Mouse (Mus musculus) c-Kit-positive CD71-positive TER-119-positive erythroid progenitor cells, embryonic 14.5 days (primary cell): ENCODE data around the gene Thap8.

Source experiments
- DNase-seq: peaks from one replicate; pipeline ENCODE4 v3.0.0-alpha.2; 2013; ENCODE audit warnings: low spot score

Thap8 gene

GRCm38 (mm10) chr7:30286701-30287410, 7.0 kb downstream of the Thap8 start:
- no peak for DNase-seq

- no peak for DNase-seq
These were observed 8.2 kb downstream of the Thap8 start for GRCm38 (mm10) chr7:30288046-30288445.

GRCm38 (mm10) chr7:30289071-30289713, 9.3 kb downstream of the Thap8 start:
- DNase-seq: no peak

- DNase-seq: no peak
These were observed 10.0 kb downstream of the Thap8 start for GRCm38 (mm10) chr7:30289714-30290399.

DNA sequence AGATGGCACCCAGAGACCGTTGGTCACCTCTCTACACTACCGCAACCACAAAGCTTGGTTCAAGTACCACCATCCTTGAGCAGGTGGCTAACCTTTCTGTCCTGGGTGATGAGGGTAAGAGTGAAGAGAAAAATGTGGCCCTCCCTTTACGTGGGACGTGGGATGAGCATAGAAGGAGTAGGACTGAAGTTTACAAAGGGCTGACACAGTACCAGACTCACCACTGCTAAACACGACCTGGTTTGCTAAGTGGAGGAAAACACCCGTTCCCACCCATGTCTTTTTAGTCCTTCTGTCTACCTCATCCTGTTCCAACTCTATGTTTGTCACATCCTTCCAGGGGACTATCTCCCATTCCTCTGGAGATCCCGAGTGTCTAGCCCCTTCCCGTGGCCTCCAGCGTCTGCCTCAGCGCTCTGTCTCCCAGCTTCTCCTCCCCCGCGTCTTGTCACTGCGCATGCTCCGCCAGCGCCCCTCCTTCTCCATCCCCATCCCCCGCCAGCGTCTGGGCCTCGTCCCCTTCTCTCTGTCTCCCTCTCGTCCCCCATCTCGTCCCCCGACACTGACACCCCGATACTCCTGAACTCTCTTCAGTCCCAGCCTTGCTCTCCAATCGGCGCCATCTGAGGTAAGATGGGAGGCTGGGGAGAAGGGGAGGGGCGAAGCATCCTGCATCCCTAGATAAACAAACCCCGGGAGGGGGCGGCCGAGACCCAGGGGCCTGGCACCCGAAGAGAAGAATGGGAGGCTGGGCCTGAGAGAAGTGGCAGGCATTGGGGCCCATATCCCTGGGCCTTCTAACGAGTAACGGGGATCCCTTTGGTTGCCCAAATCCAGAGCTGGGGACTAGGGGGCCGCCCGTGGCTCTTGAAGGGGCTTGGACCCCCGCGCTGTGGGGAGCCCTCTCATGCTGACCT, 11.6 kb downstream of the Thap8 start, which contains the start of gene Clip3:
Gene Clip3 (plus strand): TSS at position 514 of the 917 bp plus-strand sequence.
- DNase-seq: no peak

GRCm38 (mm10) chr7:30293795-30294194, 13.9 kb downstream of the Thap8 start:
- DNase-seq: no peak

DNA sequence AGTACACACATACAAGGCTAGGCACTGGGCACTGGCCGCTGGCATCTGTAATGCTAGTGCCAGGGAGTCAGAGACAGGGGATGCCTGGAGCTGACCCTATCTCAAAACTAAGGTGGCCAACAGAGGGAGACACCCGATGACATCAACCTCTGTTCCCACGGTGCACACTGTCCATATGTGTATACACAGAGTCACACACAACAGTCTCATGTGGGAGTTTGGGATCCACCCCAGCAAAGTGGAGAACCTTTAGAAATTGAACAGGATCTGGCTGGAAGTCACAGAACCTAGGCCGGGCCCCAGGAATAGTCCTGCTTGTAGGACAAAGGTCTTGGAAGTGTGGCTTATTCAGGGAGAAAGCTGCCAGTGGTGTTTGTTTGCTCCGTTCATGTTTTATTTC, 14.4 kb downstream of the Thap8 start:
- DNase-seq: no peak

- no peak for DNase-seq
These were observed 15.2 kb downstream of the Thap8 start for GRCm38 (mm10) chr7:30295103-30295502.

DNA sequence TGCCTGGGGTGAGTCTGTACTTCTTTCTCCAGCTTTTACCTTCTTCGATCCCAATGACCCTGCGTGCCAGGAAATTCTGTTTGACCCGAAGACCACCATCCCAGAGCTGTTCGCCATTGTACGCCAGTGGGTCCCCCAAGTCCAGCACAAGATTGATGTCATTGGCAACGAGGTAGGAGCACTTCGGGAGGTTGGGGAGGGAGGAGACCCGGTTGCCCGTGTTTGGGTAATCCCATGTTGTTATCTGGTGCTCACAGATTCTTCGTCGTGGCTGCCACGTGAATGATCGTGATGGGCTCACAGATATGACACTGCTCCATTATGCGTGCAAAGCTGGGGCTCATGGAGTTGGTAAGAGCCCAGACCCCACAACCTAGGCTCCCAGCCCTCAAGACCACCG, 16.9 kb downstream of the Thap8 start:
- DNase-seq: no peak

GRCm38 (mm10) chr7:30297266-30297665, 17.4 kb downstream of the Thap8 start:
- DNase-seq: no peak

- peak; percentile 47 for DNase-seq
These were observed 21.0 kb downstream of the Thap8 start for GRCm38 (mm10) chr7:30300914-30301313.

GRCm38 (mm10) chr7:30306083-30306779, 26.3 kb downstream of the Thap8 start:
- DNase-seq: no peak

DNA sequence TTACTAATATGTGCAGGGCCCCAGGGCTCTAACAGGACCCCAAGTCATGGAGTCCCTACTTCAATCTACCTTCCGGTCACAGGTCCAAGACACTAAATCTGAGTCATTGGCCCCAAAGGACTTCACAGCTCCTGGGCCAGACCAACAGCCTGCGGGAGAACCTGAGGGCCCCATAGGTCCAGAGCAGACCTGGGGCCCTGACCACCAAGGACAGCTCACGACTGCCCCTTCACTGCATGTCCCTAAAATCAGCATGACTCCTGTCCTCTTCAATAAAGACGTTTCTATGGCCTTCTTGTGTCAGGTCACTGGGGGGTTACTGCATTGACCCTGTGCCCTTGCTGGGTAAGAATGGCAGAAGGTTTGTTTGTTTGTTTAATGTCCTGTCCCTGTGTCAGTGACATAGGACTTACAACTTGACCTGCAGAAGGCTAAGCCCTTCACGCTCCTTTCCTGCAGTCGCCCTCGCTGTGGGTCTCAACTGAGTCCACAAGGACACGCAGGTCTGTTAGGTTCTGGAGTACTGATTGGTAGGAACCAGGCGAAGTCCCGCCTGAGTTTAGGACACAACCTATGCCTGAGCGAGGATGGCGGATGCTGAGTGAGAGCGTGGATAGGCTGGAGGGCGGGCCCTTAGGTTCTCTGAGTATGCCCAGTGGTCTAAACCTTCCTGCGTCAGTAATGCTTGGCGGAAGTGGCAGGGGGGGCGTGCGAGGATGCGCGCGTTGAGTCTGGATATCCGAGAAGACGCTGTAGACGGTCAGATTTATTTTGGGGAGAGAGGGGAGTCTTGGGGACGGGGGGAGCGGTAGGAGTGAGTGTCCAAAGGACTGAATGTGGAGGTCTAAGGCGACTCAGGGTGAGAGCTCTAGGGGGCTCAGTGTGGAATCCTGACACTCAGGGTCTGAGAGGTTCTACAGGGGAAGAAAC, 28.4 kb downstream of the Thap8 start, which contains the start of gene Alkbh6:
Gene Alkbh6 (plus strand): TSS at position 642 of the 930 bp plus-strand sequence.
- DNase-seq: peak; percentile 85

DNA sequence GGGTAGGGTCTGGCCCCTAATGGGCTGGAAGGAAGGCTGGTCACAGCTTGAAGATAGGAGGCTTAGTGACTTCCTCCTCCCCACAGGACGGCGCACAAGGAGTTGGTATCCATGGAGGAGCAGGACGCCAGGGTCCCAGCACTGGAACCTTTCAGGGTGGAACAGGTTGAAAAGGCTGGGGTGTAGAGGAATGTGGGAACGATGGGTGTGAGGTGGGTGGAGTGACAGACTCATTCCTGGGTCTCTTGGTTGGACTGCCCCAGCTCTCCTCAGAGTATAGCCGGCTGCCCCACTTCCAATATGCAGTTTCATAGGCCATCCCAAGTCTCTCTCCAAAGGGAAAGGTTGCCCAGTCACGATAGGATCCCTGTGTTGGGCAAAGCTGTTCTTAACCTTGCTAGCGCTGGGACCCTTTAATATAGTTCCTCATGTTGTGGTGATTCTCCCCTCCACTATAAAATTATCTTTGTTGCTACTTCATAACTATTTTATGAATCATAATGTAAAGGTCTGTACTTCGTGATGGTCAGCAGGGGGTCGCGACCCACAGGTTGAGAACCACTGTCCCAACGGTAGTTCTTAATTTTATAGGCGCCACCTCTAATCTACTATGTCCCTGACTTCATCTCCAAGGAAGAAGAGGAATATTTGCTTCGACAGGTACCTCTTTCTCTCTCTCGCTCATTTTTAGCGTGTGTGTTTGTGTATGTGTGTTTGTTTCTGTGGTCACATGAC, 29.7 kb downstream of the Thap8 start:
- no peak for DNase-seq

DNA sequence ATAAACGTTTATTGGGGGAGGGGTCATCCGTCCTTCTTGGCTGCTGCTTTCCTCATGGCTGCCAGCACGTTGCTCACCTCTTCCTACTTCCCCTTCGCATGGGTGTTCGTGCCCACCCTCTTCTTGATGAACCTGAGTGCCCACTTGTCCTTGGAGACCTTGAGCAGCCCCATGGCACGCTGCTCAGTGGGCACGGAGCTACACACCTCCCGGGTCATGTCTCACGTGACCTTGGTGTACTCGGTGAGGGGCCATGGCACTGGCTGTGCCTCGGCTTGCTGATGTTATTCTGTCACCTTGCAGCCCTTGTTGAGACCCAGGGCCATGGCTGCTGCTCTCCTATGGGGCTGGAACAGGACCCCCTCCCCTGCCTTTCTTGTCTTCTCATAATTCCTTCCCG, 30.2 kb downstream of the Thap8 start:
- no peak for DNase-seq

GRCm38 (mm10) chr7:30313666-30314320, 33.9 kb downstream of the Thap8 start:
- no peak for DNase-seq

GRCm38 (mm10) chr7:30314721-30315155, 34.8 kb downstream of the Thap8 start, which contains the start of gene Syne4:
Gene Syne4, plus strand, starts transcription at chr7:30314807.
- DNase-seq: no peak
